Mouse (Mus musculus) heart, embryonic 13.5 days (tissue): ENCODE results near the gene Hist2h2ac. TPM values are rescaled to one million over a fixed set of nuclear protein-coding genes. Genes with fewer than 3 reads are reported as not detected.
"Not testable (repeated sequence)": the region's sequence is repeated elsewhere in the genome, so short reads cannot be mapped to it uniquely, and the experiment has no call there.

Experiments used
- ATAC-seq: fragments of 200-750 bp; cut with Nextera tagmentation; 2 replicates; pipeline ENCODE4 v1.8.0; 2017; ENCODE audit warnings: moderate TSS enrichment; ENCODE audit not compliant: insufficient number of reproducible peaks, low FRiP score, low TSS enrichment; ENCODE audit errors: extremely low read depth
- H3K27ac ChIP-seq: fragments of 300-500 bp; sonication (generic); replicated peaks from 2 replicates; pipeline ENCODE4 v1.5.1; 2015; ENCODE audit warnings: moderate library complexity, mild to moderate bottlenecking, inconsistent platforms
- H3K27me3 ChIP-seq: fragments of 300-500 bp; sonication (generic); replicated peaks from 2 replicates; pipeline ENCODE4 v1.6.1; 2015; ENCODE audit warnings: mild to moderate bottlenecking, inconsistent platforms
- H3K36me3 ChIP-seq: fragments of 300-500 bp; sonication (generic); 2 replicates; pipeline ENCODE4 v1.6.1; 2015; ENCODE audit warnings: mild to moderate bottlenecking, inconsistent platforms
- H3K4me1 ChIP-seq: fragments of 300-500 bp; sonication (generic); 2 replicates; pipeline ENCODE4 v1.6.1; 2015; ENCODE audit warnings: inconsistent platforms
- H3K4me2 ChIP-seq: fragments of 300-500 bp; sonication (generic); 2 replicates; pipeline ENCODE4 v1.6.1; 2015; ENCODE audit warnings: inconsistent platforms, mild to moderate bottlenecking, moderate library complexity
- H3K4me3 ChIP-seq: fragments of 300-500 bp; sonication (generic); 2 replicates; pipeline ENCODE4 v1.5.1; 2015; ENCODE audit warnings: moderate library complexity, mild to moderate bottlenecking, inconsistent platforms
- H3K9ac ChIP-seq: fragments of 300-500 bp; sonication (generic); 2 replicates; pipeline ENCODE4 v1.6.1; 2015; ENCODE audit warnings: inconsistent platforms, mild to moderate bottlenecking, moderate library complexity
- H3K9me3 ChIP-seq: fragments of 300-500 bp; sonication (generic); 2 replicates; pipeline ENCODE4 v1.6.1; 2016; ENCODE audit warnings: inconsistent platforms
- WGBS: fragments of 180-500 bp; shearing (Covaris S2); methylation state at CpG from one replicate; pipeline ENCODE4 v1.1.7; 2015; ENCODE audit warnings: mixed read lengths; 5-methylcytosine and 5-hydroxymethylcytosine counted together
- polyA plus RNA-seq: library from polyadenylated mRNA; unstranded; fragments of >200 nt; fragmentation: Nextera tagmentation; extraction: Ambion mirVana; gene quantifications from 2 replicates; pipeline ENCODE4 v1.2.1, GENCODE M21; 2015

The Hist2h2ac gene
- polyA plus RNA-seq, 1 experiment from 2014 or later, result 4.5 TPM

DNA sequence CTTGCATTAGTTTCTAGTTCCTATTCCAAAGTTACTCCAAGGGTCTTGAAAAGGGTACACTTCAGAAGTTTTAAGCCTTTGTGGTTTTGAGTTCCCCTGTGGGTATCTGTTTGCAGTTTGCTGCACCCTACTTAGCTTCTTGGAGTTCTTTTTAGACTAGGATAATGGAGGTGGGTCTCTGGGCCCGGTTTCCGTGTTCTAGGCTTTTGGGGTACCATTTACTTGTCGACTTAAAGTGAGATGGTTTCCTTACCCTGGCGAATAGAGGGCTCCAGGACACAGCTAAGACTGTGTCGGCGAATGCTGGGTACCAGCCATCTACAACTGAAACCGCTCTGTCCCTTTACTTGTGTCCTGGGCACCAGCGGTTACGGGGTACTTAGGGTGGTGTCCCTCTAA is 959 bp upstream of the Hist2h2ac start:
- Histone ChIP-seq H3K9ac (peak overlapping the region; percentile 89), H3K4me2 (peak overlapping the region; percentile 82), H3K4me1 (peaks cover 56% of the 10 kb centered on the region), H3K9me3 (no peaks in the 10 kb centered on the region), H3K36me3 (no peaks in the 10 kb centered on the region), H3K27me3 (no peaks in the 10 kb centered on the region), H3K27ac (peak overlapping the region; percentile 98), H3K4me3 (peak overlapping the region; percentile 74)
- WGBS, result 30% methylated on average over 9 of the region's 9 CpGs
- ATAC-seq, result no peak

DNA sequence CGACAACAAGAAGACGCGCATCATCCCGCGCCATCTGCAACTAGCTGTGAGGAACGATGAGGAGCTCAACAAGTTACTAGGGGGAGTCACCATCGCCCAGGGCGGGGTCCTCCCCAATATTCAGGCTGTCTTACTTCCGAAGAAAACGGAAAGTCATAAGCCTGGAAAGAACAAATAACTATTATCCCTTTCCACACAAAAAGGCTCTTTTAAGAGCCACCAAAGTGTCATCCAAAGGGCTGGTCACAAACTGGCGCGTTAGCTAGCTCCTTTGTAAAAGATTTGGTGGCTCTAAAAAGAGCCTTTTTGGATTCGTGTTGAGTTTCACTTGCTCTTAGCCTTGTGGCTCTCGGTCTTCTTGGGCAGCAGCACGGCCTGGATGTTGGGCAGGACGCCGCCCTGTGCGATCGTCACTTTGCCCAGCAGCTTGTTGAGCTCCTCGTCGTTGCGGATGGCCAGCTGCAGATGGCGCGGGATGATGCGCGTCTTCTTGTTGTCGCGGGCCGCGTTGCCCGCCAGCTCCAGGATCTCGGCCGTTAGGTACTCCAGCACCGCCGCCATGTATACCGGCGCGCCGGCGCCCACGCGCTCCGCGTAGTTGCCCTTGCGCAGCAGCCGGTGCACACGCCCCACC is 432 bp downstream of the Hist2h2ac start:
- Histone ChIP-seq H3K4me1 (peaks cover 42% of the 10 kb centered on the region), H3K27ac (peak overlapping the region; percentile 98), H3K9ac (peak overlapping the region; percentile 89), H3K4me3 (peak overlapping the region; percentile 74), H3K4me2 (peak overlapping the region; percentile 82)
- H3K9me3 ChIP-seq, H3K36me3 ChIP-seq, H3K27me3 ChIP-seq, ATAC-seq: not testable (repeated sequence)
- under 1% methylated on average over 38 of the region's 47 CpGs for WGBS

DNA sequence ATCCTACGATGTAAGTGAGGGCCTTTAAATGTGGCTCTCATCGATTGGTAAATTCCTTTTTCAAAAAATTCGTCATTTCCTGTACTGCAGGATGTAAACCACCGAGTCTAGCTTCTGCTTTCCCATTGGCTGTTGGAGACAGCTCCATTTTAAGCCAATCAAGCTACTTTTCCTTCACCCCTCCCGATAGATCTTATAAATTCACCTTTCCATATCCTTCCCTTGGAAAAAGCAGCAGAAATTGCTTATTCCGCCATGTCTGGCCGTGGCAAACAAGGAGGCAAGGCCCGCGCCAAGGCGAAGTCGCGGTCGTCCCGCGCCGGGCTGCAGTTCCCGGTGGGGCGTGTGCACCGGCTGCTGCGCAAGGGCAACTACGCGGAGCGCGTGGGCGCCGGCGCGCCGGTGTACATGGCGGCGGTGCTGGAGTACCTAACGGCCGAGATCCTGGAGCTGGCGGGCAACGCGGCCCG is 984 bp downstream of the Hist2h2ac start, which contains the start of the genes Bola1 and Hist2h2ab:
Bola1 (minus strand) TSS at position 49 of the 470 bp plus-strand sequence.
Hist2h2ab (plus strand) TSS at position 205 of the 470 bp plus-strand sequence.
- Histone ChIP-seq H3K4me2 (peak within 1 kb of the TSS; percentile 82), H3K9ac (peak within 1 kb of the TSS; percentile 89), H3K27me3 (no peaks in the 10 kb centered on the region), H3K4me1 (peaks cover 36% of the 10 kb centered on the region), H3K9me3 (no peaks in the 10 kb centered on the region), H3K36me3 (no peaks in the 10 kb centered on the region), H3K27ac (peak within 1 kb of the TSS; percentile 98), H3K4me3 (peak within 1 kb of the TSS; percentile 74)
- WGBS, result under 1% methylated on average over 37 of the region's 37 CpGs
- peak; percentile 68 for ATAC-seq

DNA sequence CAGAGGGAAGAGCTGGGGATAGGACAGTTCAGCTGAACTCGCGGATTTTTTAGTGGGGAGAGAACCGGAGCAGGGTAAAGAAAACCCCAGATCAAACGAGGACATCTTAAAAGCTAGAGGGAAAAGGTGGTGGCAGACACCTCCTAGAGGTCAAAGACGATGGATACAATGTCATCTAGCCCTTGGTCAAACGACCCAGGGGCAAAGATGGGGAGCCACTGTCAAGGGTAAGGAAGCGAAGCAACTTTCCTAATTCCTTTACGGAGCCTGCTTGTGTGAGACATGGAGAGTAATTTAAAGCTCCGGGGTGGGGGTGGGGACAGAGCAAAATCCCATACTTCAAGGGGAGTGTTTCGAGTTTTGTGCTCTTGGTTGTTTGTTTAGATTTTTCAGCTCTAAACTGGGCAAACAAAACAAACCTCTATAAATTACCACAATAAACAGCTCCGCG is 1.5 kb downstream of the Hist2h2ac start:
- Histone ChIP-seq H3K27ac (peak overlapping the region; percentile 98), H3K27me3 (no peaks in the 10 kb centered on the region), H3K9me3 (no peaks in the 10 kb centered on the region), H3K9ac (peak overlapping the region; percentile 89), H3K4me2 (peak overlapping the region; percentile 82), H3K36me3 (no peaks in the 10 kb centered on the region), H3K4me1 (peaks cover 34% of the 10 kb centered on the region), H3K4me3 (peak overlapping the region; percentile 74)
- peak; percentile 33; the same call in 1 of the 2 replicates for ATAC-seq
- under 1% methylated on average over 12 of the region's 12 CpGs for WGBS

DNA sequence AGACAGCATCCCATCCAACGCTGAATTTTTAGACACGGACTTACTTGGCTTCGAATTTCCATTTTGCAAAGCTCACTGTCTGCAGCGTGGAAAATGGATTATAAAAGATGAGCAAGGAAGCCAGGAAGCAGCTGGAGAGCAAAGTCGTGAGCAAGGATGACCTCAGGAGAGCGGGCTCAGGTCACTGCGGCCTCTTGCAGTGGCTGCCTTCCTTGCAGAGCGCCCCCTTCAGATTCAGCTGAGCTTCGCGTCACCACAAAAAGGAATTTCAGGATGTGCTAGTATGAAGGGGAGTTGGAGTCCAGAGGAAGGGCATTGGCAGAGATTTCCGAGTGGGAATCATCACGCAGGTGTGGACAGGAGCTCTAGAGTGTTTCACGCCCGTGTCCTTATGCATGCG is 11.4 kb downstream of the Hist2h2ac start:
- Histone ChIP-seq H3K9ac (0 out of 2 replicates have a peak overlapping the region, but pooled peaks have one; percentile 33), H3K36me3 (no peaks in the 10 kb centered on the region), H3K4me2 (no peak overlapping the region), H3K4me3 (no peak overlapping the region), H3K9me3 (no peaks in the 10 kb centered on the region), H3K4me1 (peaks cover 4% of the 10 kb centered on the region; the same call in 1 of the 2 replicates), H3K27me3 (no peaks in the 10 kb centered on the region; the same call in 1 of the 2 replicates), H3K27ac (no peak overlapping the region)
- no peak for ATAC-seq
- 16% methylated on average over 15 of the region's 15 CpGs for whole genome bisulfite sequencing

DNA sequence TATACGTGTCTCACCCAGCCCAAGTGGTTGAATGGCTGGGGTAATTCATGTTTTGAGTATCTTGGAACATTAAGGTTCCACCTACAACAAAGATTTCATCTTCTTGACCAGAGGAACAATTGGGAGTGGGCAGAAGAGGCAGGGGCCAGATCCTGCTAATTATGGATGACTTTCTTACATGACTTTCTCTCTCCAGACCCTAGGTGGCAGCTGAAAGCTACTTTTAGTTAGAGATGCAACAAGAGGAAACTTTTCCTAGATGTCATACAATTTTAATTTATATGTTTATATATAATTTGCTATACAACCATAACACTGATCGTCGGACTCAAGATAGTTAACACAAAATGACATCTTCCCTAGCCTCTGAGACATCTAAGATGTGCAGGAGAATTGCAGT is 12.9 kb downstream of the Hist2h2ac start:
- WGBS, result 78% methylated on average over 3 of the region's 3 CpGs
- no peaks in the 10 kb centered on the region for H3K9me3 ChIP-seq
- H3K9ac ChIP-seq, result no peak overlapping the region
- H3K36me3 ChIP-seq, result no peaks in the 10 kb centered on the region
- peaks cover 4% of the 10 kb centered on the region; the same call in 1 of the 2 replicates for H3K4me1 ChIP-seq
- H3K27ac ChIP-seq, result no peak overlapping the region
- no peaks in the 10 kb centered on the region; the same call in 1 of the 2 replicates for H3K27me3 ChIP-seq
- H3K4me2 ChIP-seq, result no peak overlapping the region
- no peak overlapping the region for H3K4me3 ChIP-seq
- ATAC-seq, result no peak

DNA sequence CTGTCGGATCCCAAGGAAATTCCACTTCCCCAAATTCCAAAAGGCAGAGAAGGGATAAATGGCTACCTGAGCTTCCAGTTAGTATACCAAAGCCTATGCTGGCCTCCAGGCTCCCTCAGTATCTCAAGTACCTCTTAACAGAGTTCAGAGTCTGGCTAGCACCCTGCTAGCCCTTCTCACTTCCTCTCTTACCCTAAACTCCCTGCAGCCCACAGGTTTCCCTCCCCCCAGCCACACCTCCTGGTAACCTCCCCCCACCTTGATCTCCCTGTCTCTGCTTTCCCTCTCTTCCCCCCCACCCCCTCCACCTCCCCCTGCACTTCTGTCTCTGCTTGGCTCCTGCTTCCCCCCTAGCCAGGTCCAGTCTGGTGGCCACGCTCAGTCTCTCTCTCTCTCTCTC is 20.9 kb downstream of the Hist2h2ac start:
- Histone ChIP-seq H3K9me3 (no peaks in the 10 kb centered on the region), H3K4me3 (no peak overlapping the region), H3K27ac (no peak overlapping the region), H3K4me1 (peaks cover 15% of the 10 kb centered on the region), H3K9ac (no peak overlapping the region), H3K36me3 (peaks cover 14% of the 10 kb centered on the region), H3K27me3 (no peaks in the 10 kb centered on the region), H3K4me2 (no peak overlapping the region)
- ATAC-seq, result no peak
- WGBS, result 34% methylated on average over 2 of the region's 2 CpGs

DNA sequence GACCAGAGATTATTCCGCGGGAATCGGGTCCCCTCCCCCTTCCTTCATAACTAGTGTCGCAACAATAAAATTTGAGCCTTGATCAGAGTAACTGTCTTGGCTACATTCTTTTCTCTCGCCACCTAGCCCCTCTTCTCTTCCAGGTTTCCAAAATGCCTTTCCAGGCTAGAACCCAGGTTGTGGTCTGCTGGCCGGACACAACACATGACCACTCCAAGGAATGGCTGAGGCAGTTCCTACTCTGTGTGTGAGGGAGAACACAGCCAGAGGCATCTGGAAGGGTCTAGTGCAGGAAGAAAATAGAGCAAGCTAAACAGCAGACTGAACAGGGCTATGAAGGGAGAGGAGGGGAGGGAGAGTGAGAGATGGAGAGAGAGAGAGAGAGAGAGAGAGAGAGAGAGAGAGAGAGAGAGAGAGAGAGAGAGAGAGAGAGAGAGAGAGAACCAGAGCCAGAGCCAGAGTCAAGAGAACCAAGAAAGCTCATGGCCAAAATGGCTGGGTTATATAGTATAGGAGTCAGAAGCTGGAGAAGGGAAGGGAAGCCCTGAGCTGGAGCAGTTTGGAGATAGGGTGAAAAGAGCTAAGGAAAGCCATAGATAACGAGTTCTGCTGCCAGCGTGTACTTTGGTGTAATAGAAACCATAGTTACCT is 22.0 kb downstream of the Hist2h2ac start:
- not testable (repeated sequence) for H3K27ac ChIP-seq, H3K27me3 ChIP-seq, ATAC-seq, H3K9me3 ChIP-seq, H3K9ac ChIP-seq, H3K4me3 ChIP-seq
- H3K4me2 ChIP-seq, result peak overlapping the region; percentile 84
- 19% methylated on average over 7 of the region's 8 CpGs for WGBS
- peaks cover 23% of the 10 kb centered on the region for H3K36me3 ChIP-seq
- peaks cover 15% of the 10 kb centered on the region for H3K4me1 ChIP-seq

DNA sequence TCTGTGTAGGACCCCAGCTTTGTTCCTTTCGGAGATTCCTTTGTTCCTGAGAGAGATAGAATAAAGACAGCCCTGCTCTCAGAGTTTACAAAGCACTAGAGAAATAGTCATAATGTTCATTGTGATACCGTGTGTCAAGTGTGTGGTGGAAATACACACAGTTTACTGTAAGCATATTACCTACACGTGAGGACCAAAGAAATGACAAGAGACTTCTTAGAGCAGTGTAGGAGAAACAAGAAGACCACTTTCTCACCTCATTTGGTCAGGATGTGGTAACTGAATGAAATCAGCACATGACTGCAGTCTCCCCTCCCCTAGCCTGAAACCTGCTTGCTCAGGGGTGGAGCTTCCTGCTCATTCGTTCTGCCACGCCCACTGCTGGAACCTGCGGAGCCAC is 22.5 kb downstream of the Hist2h2ac start:
- peak overlapping the region; percentile 84 for H3K4me2 ChIP-seq
- 6% methylated on average over 6 of the region's 6 CpGs for WGBS
- no peak for ATAC-seq
- peaks cover 28% of the 10 kb centered on the region for H3K36me3 ChIP-seq
- peak overlapping the region; percentile 72 for H3K9ac ChIP-seq
- H3K9me3 ChIP-seq, result no peaks in the 10 kb centered on the region
- H3K4me1 ChIP-seq, result peaks cover 15% of the 10 kb centered on the region
- no peaks in the 10 kb centered on the region for H3K27me3 ChIP-seq
- H3K27ac ChIP-seq, result no peak overlapping the region; the same call in 1 of the 2 replicates
- peak overlapping the region; percentile 66 for H3K4me3 ChIP-seq

DNA sequence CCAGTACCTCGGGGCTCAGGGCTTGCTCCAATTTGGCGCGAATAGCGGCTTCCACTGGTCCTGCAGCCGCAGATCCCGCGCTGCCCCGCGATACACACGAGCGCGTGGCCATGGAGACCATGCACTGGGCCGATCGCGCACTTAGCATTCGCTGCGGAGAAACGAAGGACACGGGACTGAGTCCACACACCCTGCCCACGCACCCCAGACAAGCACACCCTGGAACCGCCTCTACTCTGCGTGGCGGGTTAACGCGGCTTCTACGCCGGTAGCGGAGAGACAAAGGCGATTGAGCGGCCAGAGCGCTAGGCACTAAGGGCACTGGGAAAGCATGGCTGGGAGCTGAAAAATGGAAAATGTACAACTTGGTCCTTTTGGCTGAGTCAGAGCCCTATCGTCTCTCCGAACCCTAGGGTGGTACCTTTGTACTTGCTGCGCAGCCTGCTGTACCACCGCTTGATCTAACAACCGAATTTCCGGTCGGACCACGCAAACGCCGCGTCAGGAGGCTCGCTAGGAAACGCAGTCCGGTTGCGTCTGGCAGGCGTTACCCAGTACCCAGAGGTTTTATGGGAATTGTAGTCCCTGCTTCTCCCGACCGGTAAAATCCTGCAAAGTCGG is 23.4 kb downstream of the Hist2h2ac start:
- H3K4me2 ChIP-seq, result peak overlapping the region; percentile 84
- peak overlapping the region; percentile 66 for H3K4me3 ChIP-seq
- H3K27ac ChIP-seq, result peak overlapping the region; percentile 83
- ATAC-seq, result peak; percentile 71
- under 1% methylated on average over 50 of the region's 50 CpGs for WGBS
- peak overlapping the region; percentile 85 for H3K9ac ChIP-seq
- H3K9me3 ChIP-seq, result no peaks in the 10 kb centered on the region
- peaks cover 37% of the 10 kb centered on the region for H3K36me3 ChIP-seq
- peaks cover 15% of the 10 kb centered on the region for H3K4me1 ChIP-seq
- no peaks in the 10 kb centered on the region for H3K27me3 ChIP-seq

DNA sequence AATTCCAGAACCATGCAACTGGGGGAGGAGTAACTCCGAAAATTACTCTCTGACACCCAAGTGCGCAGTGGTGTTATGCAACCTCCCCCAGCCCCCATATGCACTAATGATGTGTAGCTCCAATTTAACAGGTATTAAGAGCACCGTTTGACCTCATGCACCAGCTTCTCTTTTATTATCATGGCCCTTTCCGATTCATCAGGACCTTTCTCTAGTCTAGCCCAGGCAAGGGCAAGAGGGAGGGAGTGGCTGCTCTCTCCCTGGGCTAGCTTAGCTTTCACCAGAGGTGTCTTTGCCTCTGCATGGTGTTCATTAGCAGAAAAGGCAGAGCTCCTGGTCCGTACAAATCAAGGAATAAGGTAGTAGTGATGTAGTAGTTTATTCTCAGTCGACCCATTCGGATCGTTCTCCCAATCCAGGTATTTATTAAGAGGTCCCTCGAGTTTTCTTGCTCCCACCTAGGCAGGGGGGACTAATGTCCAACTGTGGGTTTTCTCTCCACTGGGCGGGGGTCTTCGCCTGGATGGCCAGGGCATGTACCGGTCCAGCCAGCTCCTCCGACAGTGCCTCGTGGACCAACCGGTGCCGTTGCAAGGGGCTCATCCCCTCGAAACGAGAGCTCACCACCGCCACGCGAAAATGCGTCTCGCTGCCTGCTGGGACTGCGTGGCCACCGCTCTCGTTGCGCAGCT is 24.1 kb downstream of the Hist2h2ac start:
- peaks cover 15% of the 10 kb centered on the region for H3K4me1 ChIP-seq
- 18% methylated on average over 27 of the region's 27 CpGs for WGBS
- peak overlapping the region; percentile 83 for H3K27ac ChIP-seq
- no peak for ATAC-seq
- no peaks in the 10 kb centered on the region for H3K9me3 ChIP-seq
- peak overlapping the region; percentile 66 for H3K4me3 ChIP-seq
- peaks cover 44% of the 10 kb centered on the region for H3K36me3 ChIP-seq
- H3K9ac ChIP-seq, result peak overlapping the region; percentile 85
- no peaks in the 10 kb centered on the region for H3K27me3 ChIP-seq
- H3K4me2 ChIP-seq, result peak overlapping the region; percentile 84
